Mouse (Mus musculus) subcutaneous adipose tissue, adult 2 months (tissue): Measurements from ENCODE around the gene Sec61a1. TPM values are rescaled to one million over a fixed set of nuclear protein-coding genes. Genes with fewer than 3 reads are reported as not detected.

ENCODE experiments used
- polyA plus RNA-seq: library from polyadenylated mRNA; depleted of rRNA; stranded (reverse); fragments of >200 nt; gene quantifications from 2 replicates; pipeline ENCODE4 v1.2.3, GENCODE M21; 2012; ENCODE audit warnings: low replicate concordance; rRNA removed

Sec61a1 gene
- 157 and 377 TPM in 2 replicates for polyA plus RNA-seq

GRCm38 (mm10) chr6:88518404-88519263, at the start of gene Sec61a1:
Gene Sec61a1, minus strand, starts transcription at chr6:88518905.

GRCm38 (mm10) chr6:88465181-88465920, 53.4 kb downstream of the Sec61a1 start, which contains the start of gene Ruvbl1:
Gene Ruvbl1, plus strand, starts transcription at chr6:88465409.

Other genes starting within 250 kb of the Sec61a1 start
- gene Eefsec, start 72.4 kb downstream of the Sec61a1 start, polyA plus RNA-seq: 14.0 and 28.6 TPM in 2 replicates
- gene Ruvbl1, start 53.5 kb downstream of the Sec61a1 start, polyA plus RNA-seq: 20.1 and 43.0 TPM in 2 replicates
- 0.32 and 1.4 TPM in 2 replicates for gene Kbtbd12, start 119.0 kb upstream of the Sec61a1 start, polyA plus RNA-seq
- gene Mgll, start 205.5 kb upstream of the Sec61a1 start, polyA plus RNA-seq: 584 and 1,604 TPM in 2 replicates